ENCODE assay signal across 30 mouse cellular contexts in the genomic region with DNA sequence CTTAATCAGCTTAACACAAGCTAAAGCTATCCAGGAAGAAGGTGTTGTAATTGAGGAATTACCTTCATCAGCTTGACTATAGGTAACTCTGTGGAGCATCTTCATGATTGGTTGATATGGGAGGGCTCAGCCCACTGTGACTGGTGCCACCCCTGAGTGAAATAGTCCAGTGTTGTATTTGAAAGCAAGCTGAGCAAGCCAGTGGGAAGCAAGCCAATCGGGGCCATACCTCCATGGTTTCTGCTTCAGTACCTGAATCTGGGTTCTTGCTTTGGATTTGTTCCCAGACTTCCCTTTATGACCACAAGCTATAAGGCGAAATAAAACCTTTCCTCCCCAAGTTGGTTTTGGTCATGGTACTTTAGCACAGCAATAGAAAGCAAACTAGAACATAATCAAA.
"Had no signal": no experiment of that assay in that cellular context is flagged by ENCODE, and none has a peak within 500 bp of the region (broad histone marks: within the 10 kb centered on the region; RNA-seq: fewer than 3 reads in every experiment).

No protein-coding gene starts in this region.

- H3K4me1 ChIP-seq: liver, embryonic 12.5 days; liver, embryonic 13.5 days; liver, embryonic 15.5 days; lung, embryonic 15.5 days; neural tube, embryonic 12.5 days had no signal

- H3K36me3 ChIP-seq: limb, embryonic 12.5 days; limb, embryonic 15.5 days; liver, embryonic 12.5 days; liver, embryonic 13.5 days; liver, embryonic 15.5 days; lung, embryonic 15.5 days; midbrain, embryonic 10.5 days; midbrain, embryonic 12.5 days; midbrain, embryonic 13.5 days; midbrain, embryonic 15.5 days; neural tube, embryonic 12.5 days had no signal

- H3K27ac ChIP-seq: limb, embryonic 12.5 days; limb, embryonic 15.5 days; liver, embryonic 12.5 days; liver, embryonic 13.5 days; liver, embryonic 14.5 days; liver, embryonic 15.5 days; lung, embryonic 15.5 days; macrophage; midbrain, embryonic 10.5 days; midbrain, embryonic 12.5 days; midbrain, embryonic 13.5 days; midbrain, embryonic 15.5 days; neural tube, embryonic 12.5 days had no signal

- H3K4me2 ChIP-seq: limb, embryonic 12.5 days; limb, embryonic 15.5 days; liver, embryonic 11.5 days; liver, embryonic 12.5 days; liver, embryonic 13.5 days; liver, embryonic 15.5 days; lung, embryonic 14.5 days; lung, embryonic 15.5 days; midbrain, embryonic 11.5 days; midbrain, embryonic 12.5 days; midbrain, embryonic 13.5 days; midbrain, embryonic 15.5 days; neural tube, embryonic 12.5 days had no signal

- DNase-seq: left cerebral cortex, postnatal 4 days; liver; liver, embryonic 13.5 days; liver, postnatal 0 days; lung, adult 18-20 months; lung, adult 2 months; lung, embryonic 14.5 days; lung, postnatal 10 days; lung, postnatal 14 days; lung, postnatal 36 days; lung, postnatal 4 days; midbrain, embryonic 14.5 days had no signal

- H3K9ac ChIP-seq: limb, embryonic 12.5 days; limb, embryonic 15.5 days; liver, embryonic 12.5 days; liver, embryonic 13.5 days; liver, embryonic 14.5 days; liver, embryonic 15.5 days; liver, postnatal 0 days; lung, embryonic 14.5 days; lung, embryonic 15.5 days; midbrain, embryonic 12.5 days; midbrain, embryonic 13.5 days; midbrain, embryonic 15.5 days; neural tube, embryonic 12.5 days had no signal

- H3K4me3 ChIP-seq: limb, embryonic 12.5 days; limb, embryonic 15.5 days; liver, embryonic 12.5 days; liver, embryonic 13.5 days; liver, embryonic 15.5 days; lung, embryonic 15.5 days; megakaryocyte, embryonic 14.5 days; midbrain, embryonic 10.5 days; midbrain, embryonic 12.5 days; midbrain, embryonic 13.5 days; midbrain, embryonic 15.5 days; myocyte; neural tube, embryonic 12.5 days had no signal

- H3K27me3 ChIP-seq: limb, embryonic 12.5 days; limb, embryonic 15.5 days; liver, embryonic 12.5 days; liver, embryonic 13.5 days; liver, embryonic 15.5 days; lung, embryonic 15.5 days; megakaryocyte, embryonic 14.5 days; midbrain, embryonic 12.5 days; midbrain, embryonic 13.5 days; midbrain, embryonic 15.5 days; neural tube, embryonic 12.5 days had no signal

- ATAC-seq: liver, embryonic 12.5 days; liver, postnatal 0 days; lung, postnatal 0 days; midbrain, embryonic 13.5 days; midbrain, embryonic 15.5 days; midbrain, embryonic 16.5 days had no signal

- H3K9me3 ChIP-seq: limb, embryonic 12.5 days; limb, embryonic 15.5 days; liver, embryonic 12.5 days; liver, embryonic 13.5 days; liver, embryonic 15.5 days; lung, embryonic 15.5 days; megakaryocyte, embryonic 14.5 days; midbrain, embryonic 10.5 days; midbrain, embryonic 12.5 days; midbrain, embryonic 13.5 days; midbrain, embryonic 15.5 days; neural tube, embryonic 12.5 days had no signal
